Mouse (Mus musculus) frontal cortex, postnatal 36 days (tissue): ENCODE data around the gene Fgfr2.

Experiments used
- DNase-seq, 2 experiments: peaks; one replicate each; pipeline ENCODE4 v3.0.0; 2022; ENCODE audit warnings: low spot score in 2 of 2

Fgfr2 gene

DNA sequence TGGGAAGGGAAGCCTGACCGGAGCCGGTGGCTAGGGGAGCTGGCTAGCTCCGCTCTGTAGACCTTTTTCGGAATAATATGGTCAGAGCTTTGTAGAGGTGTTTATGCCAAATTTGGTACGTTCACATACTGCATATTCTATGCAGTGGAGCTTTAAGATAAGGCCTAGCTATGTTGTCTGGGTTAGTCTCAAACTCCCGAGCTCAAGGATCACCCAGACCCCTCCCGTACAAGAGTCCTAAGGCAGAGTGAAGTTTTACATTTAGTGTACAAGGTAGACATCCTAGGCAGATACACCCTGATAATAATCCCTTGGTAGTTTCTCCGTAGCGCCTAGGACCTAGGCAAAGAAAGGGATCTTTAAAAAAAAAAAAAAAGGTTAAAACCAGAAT lies 1751.7 kb downstream of the Fgfr2 start:
- DNase-seq, result no peak

DNA sequence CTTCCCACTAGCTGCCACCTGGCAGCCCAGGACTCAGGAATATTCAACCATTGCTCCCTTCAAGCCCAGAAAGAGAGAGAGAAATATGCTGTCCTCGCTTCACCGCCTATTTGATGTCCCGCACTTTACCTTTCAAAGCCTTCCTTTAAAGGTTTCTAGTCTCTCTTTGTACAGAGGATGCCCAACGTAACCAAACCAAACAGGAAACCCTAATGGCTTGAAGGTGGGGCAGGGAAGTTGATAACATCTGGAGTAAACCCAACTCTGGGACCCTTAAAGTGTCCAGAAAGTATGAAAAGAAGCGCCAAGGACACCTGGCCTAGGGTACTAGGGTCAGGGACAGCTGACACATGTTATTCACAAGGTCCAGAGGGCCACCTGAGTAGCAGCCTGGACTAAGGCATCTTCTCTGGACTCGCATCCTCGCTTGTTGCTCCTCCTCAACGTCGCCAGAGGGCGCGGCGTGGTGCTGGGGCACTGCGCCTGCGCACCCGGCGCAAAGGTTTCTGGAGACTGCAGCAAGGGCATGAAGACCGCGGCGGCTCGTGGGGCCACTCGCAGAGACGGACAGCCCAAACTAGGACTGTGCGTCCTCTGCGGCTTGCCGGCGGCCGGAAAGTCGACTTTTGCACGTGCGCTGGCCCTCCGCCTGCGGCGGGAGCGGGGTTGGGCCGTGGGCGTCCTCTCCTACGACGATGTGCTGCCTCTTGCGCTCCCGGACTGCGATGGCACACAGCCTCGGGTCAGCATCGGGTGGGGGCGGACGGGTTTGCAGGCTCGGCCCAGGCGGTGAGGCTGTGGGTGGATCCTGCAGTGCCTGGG lies 1752.3 kb downstream of the Fgfr2 start, which contains the start of gene Pstk:
Gene Pstk (plus strand): TSS at position 494 of the 822 bp plus-strand sequence.
- peak; percentile 92 for DNase-seq

GRCm38 (mm10) chr7:131364131-131364530 lies 1759.0 kb downstream of the Fgfr2 start:
- no peak for DNase-seq

- peak; percentile 93 to 94 for DNase-seq
These were observed 1760.4 kb downstream of the Fgfr2 start, which contains the start of gene 2310057M21Rik for GRCm38 (mm10) chr7:131362615-131363300. TSS of gene 2310057M21Rik (minus strand) at chr7:131362759.

- DNase-seq, result no peak
These were observed 1760.9 kb downstream of the Fgfr2 start for GRCm38 (mm10) chr7:131362269-131362614.

GRCm38 (mm10) chr7:131356105-131356504 lies 1767.0 kb downstream of the Fgfr2 start:
- DNase-seq, result no peak

DNA sequence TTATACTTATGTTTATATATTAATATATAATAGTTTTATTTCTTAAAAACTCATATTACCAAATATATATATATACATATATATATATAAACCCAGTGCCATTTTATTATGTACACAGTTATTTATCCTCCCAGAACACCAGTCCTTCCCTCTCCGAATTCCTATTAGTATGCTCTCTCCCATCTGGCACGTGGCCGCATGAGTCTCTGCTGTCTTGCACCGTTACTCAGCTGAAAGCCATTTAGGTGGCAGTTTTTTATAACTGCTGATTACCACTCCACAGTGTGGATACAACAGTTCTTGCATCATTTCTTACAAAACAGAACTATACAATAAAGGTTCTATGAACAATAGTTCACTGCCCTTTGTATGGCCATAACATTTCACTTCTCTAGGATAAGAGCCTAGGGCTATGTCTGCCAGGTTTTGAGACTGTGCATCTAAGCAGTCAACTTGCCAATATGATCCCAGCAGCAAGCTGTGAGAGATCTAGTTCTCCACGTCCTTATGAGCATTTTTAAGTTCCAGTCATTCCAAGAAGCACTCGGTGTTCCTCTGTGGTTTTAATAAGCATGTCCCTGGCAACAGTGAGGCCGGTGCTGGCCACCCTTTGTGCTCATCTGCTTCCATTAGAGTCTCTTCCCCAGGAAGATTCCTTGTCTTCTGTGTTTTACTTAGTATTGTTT lies 1777.2 kb downstream of the Fgfr2 start:
- no peak for DNase-seq

- DNase-seq, result no peak
These were observed 1785.6 kb downstream of the Fgfr2 start for GRCm38 (mm10) chr7:131337502-131338068.

- no peak for DNase-seq
These were observed 1789.6 kb downstream of the Fgfr2 start, which contains the start of gene Fam24a for GRCm38 (mm10) chr7:131333564-131333963. TSS of gene Fam24a (plus strand) at chr7:131333864.

- no peak for DNase-seq
These were observed 1791.5 kb downstream of the Fgfr2 start for GRCm38 (mm10) chr7:131331688-131332087.

- DNase-seq, result no peak
These were observed 1793.7 kb downstream of the Fgfr2 start, which contains the start of gene Fam24b for GRCm38 (mm10) chr7:131329416-131329815. TSS of gene Fam24b (minus strand) at chr7:131329516.

DNA sequence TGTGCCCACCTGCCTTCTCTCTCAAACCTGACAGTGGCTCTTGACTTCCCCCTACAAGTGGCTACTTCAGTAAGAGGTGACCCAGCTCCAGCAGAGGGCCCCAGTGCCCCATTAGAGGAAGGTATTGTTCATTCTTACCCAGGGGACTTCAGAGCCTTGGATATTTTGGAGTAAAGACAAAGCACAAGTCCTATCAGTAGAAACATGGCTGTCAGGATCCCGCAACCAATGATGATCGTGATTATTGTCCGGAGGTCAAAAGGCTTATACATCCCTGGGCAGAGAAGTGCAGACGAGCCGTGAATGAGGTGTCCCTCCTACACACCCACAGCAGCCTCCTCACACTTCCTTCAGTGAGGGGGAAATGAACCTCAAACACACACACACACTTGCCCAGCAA lies 1796.1 kb downstream of the Fgfr2 start:
- no peak for DNase-seq

- DNase-seq, result no peak
These were observed 1801.0 kb downstream of the Fgfr2 start, which contains the start of gene Cuzd1 for GRCm38 (mm10) chr7:131322192-131322591. TSS of gene Cuzd1 (minus strand) at chr7:131322292.

GRCm38 (mm10) chr7:131318340-131318739 lies 1804.8 kb downstream of the Fgfr2 start:
- DNase-seq, result no peak

DNA sequence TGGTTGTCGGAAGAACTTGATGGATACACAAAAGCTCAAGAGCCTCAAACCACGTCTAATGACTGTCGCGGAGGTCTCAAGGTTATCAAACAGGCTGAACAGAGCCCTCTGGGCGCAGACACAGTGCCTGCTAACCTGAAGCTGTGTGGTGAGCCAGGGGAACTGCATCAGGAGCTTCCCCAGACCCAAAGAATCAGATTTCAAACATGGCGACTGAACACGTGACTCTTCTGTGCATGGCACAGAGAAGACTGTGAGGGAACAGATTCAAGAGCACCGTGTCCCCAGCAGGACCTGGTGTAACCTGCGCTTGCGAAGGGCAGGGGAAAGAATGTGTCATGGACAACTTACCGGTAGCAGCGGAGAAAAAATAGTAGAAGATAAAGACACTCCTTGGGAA lies 1805.6 kb downstream of the Fgfr2 start:
- no peak for DNase-seq

DNA sequence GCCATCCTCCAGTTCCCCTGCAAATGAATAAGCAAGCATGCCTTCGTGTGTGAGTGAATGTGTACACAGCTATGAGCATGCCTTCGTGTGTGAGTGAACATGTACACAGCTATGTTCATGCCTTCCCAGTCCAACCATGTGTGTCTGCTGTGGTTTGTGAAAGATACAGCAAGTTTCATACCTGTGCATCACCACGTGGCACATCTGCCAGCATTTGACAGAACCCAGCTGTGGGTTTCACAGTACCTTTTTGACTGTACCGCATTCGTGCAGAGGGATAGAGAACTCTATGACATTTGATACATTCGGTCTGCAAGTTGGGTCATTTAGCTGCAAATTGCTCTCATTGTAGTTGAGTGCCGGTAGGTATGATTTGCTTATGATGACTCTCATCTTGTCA lies 1808.7 kb downstream of the Fgfr2 start:
- no peak for DNase-seq

DNA sequence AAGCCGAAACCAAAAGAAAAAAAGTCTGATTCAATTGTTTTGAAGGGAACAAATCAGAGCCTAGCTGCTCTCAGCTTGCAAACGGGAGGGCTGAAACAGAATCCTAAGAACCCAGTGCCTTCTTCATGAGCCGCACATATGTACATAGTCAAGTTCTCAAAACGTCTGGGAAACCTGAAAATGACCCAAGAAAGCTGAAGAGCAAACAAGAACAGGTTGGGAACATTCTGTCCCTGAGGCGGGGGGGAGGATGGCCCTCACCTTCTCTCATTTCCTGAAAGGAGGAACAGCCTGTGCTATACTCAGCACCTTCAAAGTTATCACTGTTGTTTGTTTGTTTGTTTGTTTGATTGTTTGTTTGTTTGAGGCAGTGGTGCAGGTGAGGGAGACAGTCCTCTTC lies 1816.4 kb downstream of the Fgfr2 start:
- DNase-seq, result no peak

DNA sequence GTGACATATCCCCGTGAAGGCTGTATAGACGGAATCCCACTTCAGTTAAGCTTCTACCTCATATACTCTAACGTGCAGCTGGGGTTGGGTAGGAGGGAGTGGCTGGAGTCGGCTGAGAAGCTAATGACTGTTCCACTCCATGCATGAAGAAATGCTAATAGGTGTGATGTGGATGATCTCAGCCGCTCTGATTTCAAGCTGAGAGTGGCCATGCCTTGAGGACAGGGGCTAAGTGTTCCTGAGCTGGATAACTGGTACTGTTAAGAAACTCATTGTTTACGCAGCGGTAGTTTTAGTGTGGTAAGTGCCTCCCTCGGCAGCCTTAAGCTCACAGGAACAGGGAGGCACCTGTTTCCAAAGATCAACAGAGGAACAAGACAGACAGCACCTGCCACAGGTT lies 1819.8 kb downstream of the Fgfr2 start:
- DNase-seq, result no peak

- no peak for DNase-seq
These were observed 1826.0 kb downstream of the Fgfr2 start for GRCm38 (mm10) chr7:131297151-131297550.

DNA sequence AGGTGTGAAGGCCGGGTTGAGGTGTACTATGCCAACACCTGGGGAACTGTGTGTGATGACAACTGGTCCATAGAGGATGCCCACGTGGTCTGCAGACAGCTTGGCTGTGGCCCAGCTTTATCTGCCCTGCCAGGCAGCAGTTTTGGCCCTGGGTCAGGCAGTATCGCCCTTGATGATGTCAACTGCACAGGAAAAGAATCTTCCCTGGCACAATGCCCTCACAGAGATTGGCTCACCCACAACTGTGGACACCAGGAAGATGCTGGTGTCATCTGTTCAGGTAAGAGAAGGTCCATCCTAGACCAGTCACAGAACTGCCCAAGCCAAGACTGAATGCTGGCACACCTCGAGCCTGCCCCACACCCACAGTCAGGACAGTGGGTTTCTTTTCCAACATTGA lies 1857.3 kb downstream of the Fgfr2 start:
- no peak for DNase-seq

DNA sequence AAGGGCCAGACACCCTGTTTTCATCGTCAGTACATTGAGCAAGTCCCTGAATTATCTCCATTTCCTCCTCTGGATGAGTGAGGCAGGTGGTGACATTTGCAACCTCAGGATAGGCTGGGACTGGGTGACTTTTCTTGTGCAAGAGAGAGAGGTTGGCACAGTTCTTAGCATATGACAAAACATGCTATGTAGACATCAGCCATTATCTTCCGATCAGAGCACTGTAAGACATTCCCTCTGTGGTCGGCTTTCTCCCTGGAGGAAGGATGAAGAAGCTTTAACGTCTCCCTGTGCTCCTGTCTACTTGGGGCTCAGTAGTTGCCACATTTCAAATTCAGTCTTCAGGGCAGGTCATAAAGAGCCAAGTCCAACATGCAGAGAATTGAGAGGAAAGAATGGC lies 1858.9 kb downstream of the Fgfr2 start:
- DNase-seq, result no peak

GRCm38 (mm10) chr7:131260946-131261345 lies 1862.2 kb downstream of the Fgfr2 start:
- DNase-seq, result peak; percentile 18 to 45
